Mouse (Mus musculus): ENCODE data around the gene Cenps.

The Cenps gene

DNA sequence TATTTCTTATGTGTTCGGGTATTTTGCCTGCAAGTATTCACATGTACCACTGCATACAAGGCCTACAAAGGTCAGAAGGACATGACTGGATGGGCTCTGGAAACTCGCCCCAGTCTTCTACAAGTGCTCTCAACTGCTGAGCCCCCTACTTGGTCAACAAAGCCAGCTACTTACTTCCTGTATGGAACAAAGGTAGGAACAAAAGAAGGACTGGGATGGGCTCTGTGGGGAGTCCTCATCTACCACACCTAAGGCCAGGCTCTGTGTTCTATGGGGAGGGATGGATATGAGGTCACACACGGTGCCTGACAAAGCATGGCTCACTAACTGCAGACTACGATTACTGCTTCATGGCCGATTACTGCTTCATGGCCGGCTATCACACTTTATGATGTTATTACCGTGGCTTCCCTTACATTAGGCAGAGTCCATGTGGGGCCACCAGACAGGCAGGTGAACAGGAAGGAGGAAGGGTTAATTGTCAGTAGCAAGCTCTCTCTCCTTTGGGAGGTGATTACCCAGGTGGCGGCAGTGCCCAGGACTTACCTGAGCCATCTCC, 20.1 kb upstream of the Cenps start:
- DNase-seq (ENCODE audit: low read depth, low spot score) = no peak

- DNase-seq (ENCODE audit: low read depth, low spot score) = no peak
Observed at GRCm38 (mm10) chr4:149155711-149156110, 18.3 kb upstream of the Cenps start.

DNA sequence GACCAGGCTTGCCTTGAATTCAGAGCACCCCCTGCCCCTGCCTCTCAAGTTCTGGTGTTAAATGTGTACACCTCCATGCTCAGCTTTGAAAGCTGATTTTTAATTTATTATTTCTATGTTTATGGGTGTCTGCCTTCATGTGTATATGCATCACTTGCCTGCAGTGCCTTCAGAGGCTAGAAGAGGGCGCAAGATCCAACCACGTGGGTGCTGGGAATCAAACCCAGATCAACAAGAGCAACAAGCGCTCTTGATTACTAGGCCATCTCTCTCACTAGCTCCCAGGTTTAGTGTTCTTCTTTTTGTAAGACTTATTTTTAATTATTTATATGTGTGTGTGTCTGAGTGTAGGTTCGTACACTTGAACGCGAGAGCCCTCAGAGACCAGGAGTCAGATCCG, 17.4 kb upstream of the Cenps start:
- no peak for DNase-seq (ENCODE audit: low read depth, low spot score)

DNA sequence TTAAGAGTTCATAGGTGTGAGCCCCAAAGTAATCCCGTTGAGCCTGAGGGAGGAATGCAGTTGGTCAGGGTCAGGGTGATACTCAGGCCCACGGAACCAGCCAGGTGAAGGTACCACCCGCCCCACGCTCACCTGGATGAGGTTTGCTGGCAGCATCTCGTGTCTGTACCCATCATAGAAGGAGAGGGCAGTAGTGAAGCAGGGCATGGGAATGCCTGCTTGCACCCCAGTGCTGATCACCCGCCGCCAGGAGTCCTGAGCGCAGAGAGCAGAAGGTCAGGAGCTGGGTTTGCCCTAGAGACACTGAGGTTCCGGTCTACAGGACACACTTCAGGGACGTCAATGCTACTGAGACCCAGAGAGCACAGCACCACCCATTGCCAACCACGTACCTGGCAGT, 13.3 kb upstream of the Cenps start:
- DNase-seq (ENCODE audit: low read depth, low spot score) = no peak

GRCm38 (mm10) chr4:149150256-149150655, 12.8 kb upstream of the Cenps start:
- no peak for DNase-seq (ENCODE audit: low read depth, low spot score)

GRCm38 (mm10) chr4:149149611-149150010, 12.2 kb upstream of the Cenps start:
- DNase-seq (ENCODE audit: low read depth, low spot score) = no peak

DNA sequence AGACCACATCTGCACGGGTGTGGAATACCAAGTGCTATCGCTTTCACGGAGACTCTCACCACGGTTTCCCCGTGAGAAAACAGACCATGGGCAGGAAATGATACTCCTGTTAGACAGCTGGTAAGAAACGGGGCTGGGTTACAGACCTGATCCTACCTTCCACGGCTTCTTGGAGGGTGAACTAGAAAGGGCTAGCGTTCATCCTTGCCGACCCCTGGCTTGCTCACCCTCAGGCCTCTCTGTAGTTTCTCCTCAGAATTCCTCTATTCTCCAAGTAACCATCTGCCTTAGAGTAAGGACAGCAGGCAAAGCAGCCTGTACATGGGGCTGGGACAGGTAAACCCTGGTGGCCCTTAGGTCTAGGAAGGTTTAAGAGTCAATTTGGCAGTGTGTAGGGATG, 11.8 kb upstream of the Cenps start:
- DNase-seq (ENCODE audit: low read depth, low spot score) = no peak

DNA sequence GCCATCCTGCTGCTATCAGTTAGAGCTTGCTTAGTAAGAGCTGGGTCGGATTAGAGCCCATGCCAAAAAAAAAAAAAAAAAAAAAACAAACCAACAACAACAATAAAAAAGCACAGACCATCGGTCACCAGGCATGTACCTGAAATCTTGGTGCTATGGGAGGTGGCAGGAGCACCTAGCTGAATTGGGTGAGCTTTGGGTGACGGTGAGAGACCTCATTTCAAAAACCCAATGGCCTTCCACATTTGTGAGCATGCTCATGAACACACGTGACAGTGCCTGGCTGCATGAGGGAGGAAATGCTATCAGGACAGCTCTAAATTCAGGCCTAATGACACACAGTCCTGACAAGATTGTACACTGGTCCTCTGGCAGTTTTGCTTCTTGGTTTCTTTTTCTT, 10.7 kb upstream of the Cenps start:
- DNase-seq (ENCODE audit: low read depth, low spot score) = no peak

DNA sequence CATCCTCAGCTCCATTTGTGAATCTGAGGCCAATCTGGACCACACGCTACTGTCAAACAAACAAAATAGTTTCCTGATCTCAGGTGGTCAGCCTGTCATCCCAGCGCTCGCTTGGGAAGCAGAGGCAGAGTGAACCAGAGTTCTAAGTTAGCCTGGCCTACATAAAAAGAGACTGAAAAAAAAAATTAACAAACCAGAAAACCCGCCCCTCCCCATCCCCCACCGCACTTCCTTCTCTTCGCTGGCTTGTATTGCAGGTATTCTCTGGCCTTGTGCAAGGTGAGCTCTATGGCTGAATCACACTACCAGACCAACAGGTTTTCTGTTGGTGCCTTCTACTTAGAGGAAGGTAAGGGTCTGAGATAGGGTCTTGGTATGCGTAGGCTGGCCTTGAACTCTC, 10.1 kb upstream of the Cenps start:
- DNase-seq (ENCODE audit: low read depth, low spot score) = no peak

- DNase-seq (ENCODE audit: low read depth, low spot score) = no peak
Observed at GRCm38 (mm10) chr4:149145151-149145550, 7.7 kb upstream of the Cenps start.

- peak; percentile 87 for DNase-seq (ENCODE audit: low read depth, low spot score)
Observed at GRCm38 (mm10) chr4:149144459-149144858, 7.0 kb upstream of the Cenps start.

DNA sequence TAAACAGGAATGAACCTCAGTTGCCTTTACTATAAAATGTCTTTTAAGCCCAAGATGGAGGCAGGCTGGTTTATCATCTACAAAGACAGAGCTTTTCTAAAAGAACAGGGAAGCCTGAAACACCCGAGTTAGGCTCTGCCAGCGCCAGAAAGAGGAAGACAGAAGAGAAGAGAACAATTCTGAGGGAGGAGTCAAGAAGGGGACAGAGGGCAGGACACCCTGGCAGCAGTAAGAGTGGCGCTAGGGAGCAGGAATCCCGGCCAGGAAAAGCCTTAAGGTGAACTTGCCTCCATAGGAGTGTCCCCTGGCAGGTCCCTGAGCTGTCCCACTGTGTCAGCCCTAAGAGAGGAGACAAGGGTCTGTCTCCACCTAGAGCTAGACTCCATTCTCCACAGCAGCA, 6.2 kb upstream of the Cenps start:
- DNase-seq (ENCODE audit: low read depth, low spot score) = no peak

GRCm38 (mm10) chr4:149138515-149138914, 1.1 kb upstream of the Cenps start:
- DNase-seq (ENCODE audit: low read depth, low spot score) = no peak

DNA sequence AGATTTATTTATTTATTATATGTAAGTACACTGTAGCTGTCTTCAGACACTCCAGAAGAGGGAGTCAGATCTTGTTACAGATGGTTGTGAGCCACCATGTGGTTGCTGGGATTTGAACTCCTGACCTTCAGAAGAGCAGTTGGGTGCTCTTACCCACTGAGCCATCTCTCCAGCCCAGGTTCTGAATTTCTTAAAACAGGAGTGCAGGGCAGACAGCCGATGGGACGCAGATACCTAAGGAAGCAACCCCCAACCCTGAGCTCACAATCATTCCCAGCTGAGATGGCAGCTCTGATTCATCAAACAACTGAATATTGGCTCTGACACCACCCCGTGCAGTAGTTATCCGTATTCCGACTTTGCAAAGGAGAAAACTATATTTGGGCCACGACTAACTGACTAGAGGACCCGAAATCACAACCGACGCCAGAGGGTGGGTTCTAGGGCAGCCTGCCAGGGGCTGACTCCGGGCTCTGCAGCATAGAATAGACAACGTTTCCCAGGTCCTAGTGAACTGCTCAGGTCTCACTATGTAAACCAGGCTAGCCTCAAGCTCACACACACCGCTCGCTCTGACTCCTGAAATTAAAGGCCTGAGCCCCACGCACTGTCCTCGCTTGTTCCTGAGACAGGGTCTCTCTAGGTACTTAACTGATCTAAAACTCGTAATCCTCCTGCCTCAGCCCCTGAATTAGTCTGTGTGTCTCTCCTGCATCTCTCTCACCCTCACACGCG, 1.1 kb downstream of the Cenps start:
- no peak for DNase-seq (ENCODE audit: low read depth, low spot score)

DNA sequence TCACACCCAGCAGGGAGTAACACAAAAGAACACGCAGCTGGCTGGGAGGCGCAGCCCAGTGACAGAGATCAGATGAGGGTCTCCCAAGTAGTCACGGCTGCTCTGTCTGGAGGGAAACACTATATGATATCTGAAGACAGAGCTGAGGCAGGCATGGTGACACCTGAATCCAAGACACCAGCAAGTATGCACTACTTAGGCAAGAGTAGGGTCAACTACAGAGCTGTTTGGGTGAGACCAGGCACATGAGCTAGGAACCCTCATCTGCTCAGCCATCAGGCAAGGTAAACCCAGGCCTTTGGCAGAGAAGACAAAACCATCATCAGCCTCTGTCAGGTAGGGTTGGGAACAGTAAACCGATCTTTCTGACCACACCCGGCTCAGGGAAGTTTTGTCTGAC, 4.0 kb downstream of the Cenps start:
- DNase-seq (ENCODE audit: low read depth, low spot score) = no peak

DNA sequence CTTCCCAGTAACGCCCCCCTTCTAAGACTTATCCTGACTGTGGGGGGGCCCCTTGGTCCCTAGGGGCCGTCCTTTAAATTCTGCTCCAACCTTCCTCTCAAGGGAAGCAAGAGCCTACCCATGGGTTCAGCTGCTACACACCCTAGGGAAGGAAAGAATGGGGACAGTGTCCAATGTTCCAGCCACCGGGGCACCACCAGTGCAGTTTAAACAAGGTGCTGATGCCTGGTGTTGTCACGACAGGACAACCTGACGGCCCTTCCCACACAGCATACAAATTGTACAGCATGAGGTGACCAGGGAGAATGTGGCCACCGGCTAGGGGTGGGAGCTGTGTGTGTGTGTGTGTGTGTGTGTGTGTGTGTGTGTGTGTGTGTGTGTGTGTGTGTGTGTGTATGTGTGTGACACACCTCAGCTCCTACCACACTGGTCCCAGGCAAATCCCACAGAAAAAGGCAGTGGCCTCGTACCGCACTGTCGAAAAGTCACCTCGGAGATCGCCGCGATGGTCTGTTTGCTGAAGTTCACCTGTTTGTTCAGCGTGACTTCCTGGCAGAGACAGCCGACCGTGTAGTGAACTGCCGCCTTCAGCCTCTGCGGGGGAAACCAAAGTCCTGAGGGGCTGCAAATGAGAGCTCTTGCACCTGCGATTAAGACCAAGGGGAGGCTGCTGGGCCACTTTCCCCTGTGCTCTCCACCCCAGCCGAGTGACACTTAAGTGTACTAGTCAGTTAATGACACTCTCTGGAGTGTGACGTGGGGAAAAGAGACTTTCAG, 5.5 kb downstream of the Cenps start:
- no peak for DNase-seq (ENCODE audit: low read depth, low spot score)

- DNase-seq (ENCODE audit: low read depth, low spot score) = no peak
Observed at GRCm38 (mm10) chr4:149131021-149131752, 6.2 kb downstream of the Cenps start.

GRCm38 (mm10) chr4:149128467-149128866, 9.0 kb downstream of the Cenps start:
- no peak for DNase-seq (ENCODE audit: low read depth, low spot score)

- no peak for DNase-seq (ENCODE audit: low read depth, low spot score)
Observed at GRCm38 (mm10) chr4:149126663-149127062, 10.8 kb downstream of the Cenps start, which contains the start of gene Cort. Gene Cort, minus strand, starts transcription at chr4:149126763.

DNA sequence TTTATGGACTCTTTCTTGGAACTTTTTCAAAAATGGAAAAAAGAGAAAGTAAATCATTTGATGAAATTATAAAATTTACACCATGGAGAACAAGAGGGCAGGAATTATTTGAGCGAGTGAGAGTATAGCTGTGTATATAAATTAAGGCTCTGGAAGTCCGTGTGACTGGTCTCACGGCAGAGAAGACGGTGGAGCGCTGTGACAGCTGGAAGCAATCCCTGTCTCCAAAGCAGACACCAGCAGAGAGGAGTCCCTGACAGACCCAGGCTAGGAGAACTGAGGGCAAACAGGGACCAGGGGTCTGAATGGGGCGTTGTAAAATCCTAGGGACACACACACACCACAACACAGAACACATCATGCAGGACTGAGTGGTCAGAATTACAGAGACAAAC, 11.3 kb downstream of the Cenps start:
- DNase-seq (ENCODE audit: low read depth, low spot score) = no peak

- DNase-seq (ENCODE audit: low read depth, low spot score) = no peak
Observed at GRCm38 (mm10) chr4:149125341-149126114, 11.9 kb downstream of the Cenps start.

Measured in mesoderm, embryonic 11.5 days (tissue).